Mouse (Mus musculus): ENCODE results near the gene Crk. TPM values are rescaled to one million over a fixed set of nuclear protein-coding genes. Genes with fewer than 3 reads are reported as not detected.

Gene Crk
- polyA plus RNA-seq, 1 experiment from 2014 or later, result 101 TPM

DNA sequence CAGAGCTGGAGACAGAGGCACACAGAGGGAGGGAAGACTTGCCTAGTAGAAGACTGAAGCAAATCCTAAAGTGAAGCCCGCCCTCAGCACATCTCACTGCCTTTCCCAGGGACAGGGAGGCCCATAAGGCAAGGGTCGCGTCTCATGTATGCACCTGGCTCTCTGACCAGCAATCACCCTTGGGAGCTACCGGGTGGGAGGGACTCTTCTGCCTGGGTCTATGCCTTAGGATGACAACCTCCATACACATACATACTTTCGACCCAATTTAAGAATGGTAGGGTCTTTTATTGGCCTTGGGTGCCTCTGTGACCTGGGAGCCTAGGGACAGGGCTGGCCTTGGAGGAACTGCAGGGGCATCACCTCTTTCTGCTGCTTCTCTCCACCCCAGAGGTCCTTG is 5.6 kb upstream of the Crk start:
- no peaks in the 10 kb centered on the region for H3K27me3 ChIP-seq (replicated peaks; ENCODE audit: control insufficient read depth, insufficient read depth, low read length)
- WGBS, result 83% methylated on average over 5 of the region's 5 CpGs
- H3K9ac ChIP-seq (ENCODE audit: low read length), result no peak overlapping the region
- ATAC-seq (replicated peaks; ENCODE audit: low FRiP score, low TSS enrichment, low read depth), result no peak
- H3K4me1 ChIP-seq (replicated peaks; ENCODE audit: control insufficient read depth, insufficient read depth, low read length), result no peaks in the 10 kb centered on the region
- H3K9me3 ChIP-seq (ENCODE audit: control insufficient read depth, low read length), result no peaks in the 10 kb centered on the region
- H3K36me3 ChIP-seq (ENCODE audit: control insufficient read depth, insufficient read depth, low read length), result peaks cover 49% of the 10 kb centered on the region
- no peak for DNase-seq (ENCODE audit: low spot score)
- no peak overlapping the region for H3K4me3 ChIP-seq (ENCODE audit: low read depth, low read length)
- H3K4me2 ChIP-seq (ENCODE audit: low read length), result no peak overlapping the region
- no peak overlapping the region for H3K27ac ChIP-seq (ENCODE audit: low read depth)

DNA sequence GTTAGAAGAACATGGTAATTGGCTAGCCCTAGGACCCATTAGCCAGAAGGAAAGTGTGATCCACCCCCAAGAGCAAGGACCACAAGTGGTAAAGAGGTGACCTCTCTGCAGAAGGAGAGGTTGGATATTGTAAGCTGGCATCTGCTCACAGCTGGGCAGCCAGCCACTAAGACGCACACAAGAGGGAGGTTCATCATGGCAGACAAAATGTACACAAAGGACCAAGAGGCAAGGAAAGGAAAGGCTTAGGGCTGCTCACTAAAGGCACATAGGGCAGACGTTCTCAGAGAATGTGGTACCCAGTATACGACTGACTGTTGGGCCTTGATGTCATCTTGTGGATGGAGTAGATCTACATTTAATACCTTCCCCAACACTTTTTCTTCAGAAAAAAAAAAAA is 4.2 kb upstream of the Crk start:
- Histone ChIP-seq H3K27ac (ENCODE audit: low read depth) (no peak overlapping the region), H3K4me2 (ENCODE audit: low read length) (no peak overlapping the region), H3K27me3 (replicated peaks; ENCODE audit: control insufficient read depth, insufficient read depth, low read length) (no peaks in the 10 kb centered on the region), H3K9me3 (ENCODE audit: control insufficient read depth, low read length) (no peaks in the 10 kb centered on the region), H3K4me3 (ENCODE audit: low read depth, low read length) (no peak overlapping the region), H3K4me1 (replicated peaks; ENCODE audit: control insufficient read depth, insufficient read depth, low read length) (no peaks in the 10 kb centered on the region), H3K9ac (ENCODE audit: low read length) (no peak overlapping the region), H3K36me3 (ENCODE audit: control insufficient read depth, insufficient read depth, low read length) (peaks cover 35% of the 10 kb centered on the region)
- DNase-seq (ENCODE audit: low spot score), result no peak
- no peak for ATAC-seq (replicated peaks; ENCODE audit: low FRiP score, low TSS enrichment, low read depth)
- 76% methylated on average over 3 of the region's 3 CpGs for WGBS

DNA sequence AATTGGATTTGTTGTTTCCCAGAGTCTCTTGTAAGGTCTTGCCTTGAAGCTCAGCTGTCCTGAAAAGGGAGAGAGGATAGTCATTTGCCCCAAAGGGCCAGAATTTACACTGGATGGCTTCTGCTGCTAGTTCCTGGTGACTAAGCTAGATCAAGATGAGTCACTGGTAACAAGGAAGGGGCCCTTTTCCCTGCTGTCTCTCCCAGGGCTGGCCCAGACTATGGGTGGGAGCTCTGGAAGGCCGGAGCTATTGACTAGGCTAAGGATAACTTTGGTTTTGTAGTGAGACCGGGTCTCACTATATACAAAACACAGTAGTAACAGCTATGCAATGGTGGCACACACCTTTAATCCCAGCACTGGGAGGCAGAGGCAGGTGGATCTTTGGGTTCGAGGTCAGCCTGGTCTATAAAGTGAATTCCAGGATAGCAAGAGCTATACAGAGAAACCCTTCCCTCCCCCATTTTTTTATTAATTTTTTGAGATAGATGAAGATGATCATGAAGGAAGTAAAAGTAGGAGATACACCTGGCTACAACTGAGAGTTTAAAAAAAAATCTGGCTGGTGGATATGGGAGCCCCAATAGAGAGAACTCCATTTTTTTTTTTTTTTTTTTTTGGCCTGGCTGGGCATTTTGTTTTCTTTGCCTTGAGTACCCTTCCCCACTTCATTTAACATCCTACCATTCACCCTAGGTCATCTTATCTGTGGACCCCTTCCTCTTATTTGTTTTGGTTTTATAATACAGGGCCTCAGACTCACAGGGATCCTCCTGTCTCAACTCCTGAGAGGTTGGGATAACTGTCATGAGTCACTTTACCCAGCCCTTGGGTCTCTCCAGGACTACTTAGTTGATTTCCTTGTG is 945 bp upstream of the Crk start:
- Histone ChIP-seq H3K9me3 (ENCODE audit: control insufficient read depth, low read length) (no peaks in the 10 kb centered on the region), H3K4me3 (ENCODE audit: low read depth, low read length) (peak overlapping the region; percentile 99), H3K4me1 (replicated peaks; ENCODE audit: control insufficient read depth, insufficient read depth, low read length) (peaks cover 10% of the 10 kb centered on the region), H3K4me2 (ENCODE audit: low read length) (peak overlapping the region; percentile 51), H3K36me3 (ENCODE audit: control insufficient read depth, insufficient read depth, low read length) (peaks cover 12% of the 10 kb centered on the region), H3K27me3 (replicated peaks; ENCODE audit: control insufficient read depth, insufficient read depth, low read length) (no peaks in the 10 kb centered on the region), H3K27ac (ENCODE audit: low read depth) (no peak overlapping the region; the same call in 1 of the 2 replicates), H3K9ac (ENCODE audit: low read length) (no peak overlapping the region)
- WGBS, result 88% methylated on average over 3 of the region's 3 CpGs
- ATAC-seq (replicated peaks; ENCODE audit: low FRiP score, low TSS enrichment, low read depth) (no peak; the same call in 1 of the 2 replicates), DNase-seq (ENCODE audit: low spot score) (no peak)

DNA sequence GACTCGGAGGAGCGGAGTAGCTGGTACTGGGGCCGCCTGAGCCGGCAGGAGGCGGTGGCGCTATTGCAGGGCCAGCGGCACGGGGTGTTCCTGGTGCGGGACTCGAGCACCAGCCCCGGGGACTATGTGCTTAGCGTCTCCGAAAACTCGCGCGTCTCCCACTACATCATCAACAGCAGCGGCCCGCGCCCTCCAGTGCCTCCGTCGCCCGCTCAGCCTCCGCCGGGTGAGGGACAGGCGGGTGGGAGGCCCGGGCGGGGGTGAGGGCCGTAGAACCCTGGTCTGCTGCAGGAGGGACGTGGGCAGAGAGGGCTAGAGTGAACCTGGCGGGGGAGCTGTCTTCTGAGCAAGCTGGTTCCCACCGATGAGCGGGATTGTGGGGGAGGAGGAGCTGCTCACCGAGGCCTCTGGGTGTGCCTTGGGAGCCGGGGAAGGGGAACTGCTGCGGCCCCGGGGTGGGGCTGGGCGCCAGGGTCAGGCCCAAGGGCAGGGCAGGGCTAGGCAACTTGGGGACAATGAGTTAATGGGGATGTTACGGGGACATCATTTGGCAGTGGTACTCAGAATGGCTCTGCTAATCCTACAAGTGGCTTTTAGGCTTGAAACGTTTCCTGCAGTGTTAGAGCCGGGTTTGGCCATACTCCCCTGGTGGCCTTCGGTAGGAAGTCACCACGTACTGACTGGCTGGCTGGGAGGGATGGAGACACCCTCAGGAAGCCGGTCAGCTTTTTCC is 546 bp downstream of the Crk start:
- Histone ChIP-seq H3K4me1 (replicated peaks; ENCODE audit: control insufficient read depth, insufficient read depth, low read length) (peaks cover 10% of the 10 kb centered on the region), H3K36me3 (ENCODE audit: control insufficient read depth, insufficient read depth, low read length) (peaks cover 23% of the 10 kb centered on the region; the same call in 1 of the 2 replicates), H3K27ac (ENCODE audit: low read depth) (peak overlapping the region; percentile 94), H3K9me3 (ENCODE audit: control insufficient read depth, low read length) (no peaks in the 10 kb centered on the region), H3K4me3 (ENCODE audit: low read depth, low read length) (peak overlapping the region; percentile 99), H3K4me2 (ENCODE audit: low read length) (peak overlapping the region; percentile 95), H3K9ac (ENCODE audit: low read length) (peak overlapping the region; percentile 95), H3K27me3 (replicated peaks; ENCODE audit: control insufficient read depth, insufficient read depth, low read length) (no peaks in the 10 kb centered on the region)
- ATAC-seq (replicated peaks; ENCODE audit: low FRiP score, low TSS enrichment, low read depth) (peak; percentile 73), DNase-seq (ENCODE audit: low spot score) (peak; percentile 75)
- under 1% methylated on average over 43 of the region's 43 CpGs for WGBS

DNA sequence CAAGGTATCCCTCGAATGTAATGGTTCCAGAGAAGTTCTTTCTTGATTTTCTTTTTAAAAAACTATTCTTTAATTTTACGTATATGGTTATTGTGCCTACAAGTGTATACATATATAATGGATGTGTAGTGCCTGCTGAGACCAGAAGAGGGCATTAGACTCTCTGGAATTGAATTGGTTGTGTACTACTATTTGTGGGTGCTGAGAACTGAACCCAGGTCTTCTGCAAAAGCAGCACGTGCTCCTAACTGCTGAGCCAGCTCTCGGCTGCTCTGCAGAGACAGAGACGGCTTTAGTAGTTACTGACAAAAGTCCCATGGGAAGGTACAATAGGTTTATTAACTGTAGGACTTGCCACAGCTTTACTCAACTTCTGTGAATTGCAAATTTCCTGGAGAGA is 5.4 kb downstream of the Crk start:
- no peak for ATAC-seq (replicated peaks; ENCODE audit: low FRiP score, low TSS enrichment, low read depth)
- Histone ChIP-seq H3K27me3 (replicated peaks; ENCODE audit: control insufficient read depth, insufficient read depth, low read length) (no peaks in the 10 kb centered on the region), H3K27ac (ENCODE audit: low read depth) (no peak overlapping the region), H3K9ac (ENCODE audit: low read length) (no peak overlapping the region), H3K4me1 (replicated peaks; ENCODE audit: control insufficient read depth, insufficient read depth, low read length) (peaks cover 13% of the 10 kb centered on the region), H3K9me3 (ENCODE audit: control insufficient read depth, low read length) (no peaks in the 10 kb centered on the region), H3K36me3 (ENCODE audit: control insufficient read depth, insufficient read depth, low read length) (peaks cover 27% of the 10 kb centered on the region; the same call in 1 of the 2 replicates), H3K4me3 (ENCODE audit: low read depth, low read length) (no peak overlapping the region), H3K4me2 (ENCODE audit: low read length) (no peak overlapping the region)
- no peak for DNase-seq (ENCODE audit: low spot score)
- WGBS, result 95% methylated on average over 5 of the region's 5 CpGs

DNA sequence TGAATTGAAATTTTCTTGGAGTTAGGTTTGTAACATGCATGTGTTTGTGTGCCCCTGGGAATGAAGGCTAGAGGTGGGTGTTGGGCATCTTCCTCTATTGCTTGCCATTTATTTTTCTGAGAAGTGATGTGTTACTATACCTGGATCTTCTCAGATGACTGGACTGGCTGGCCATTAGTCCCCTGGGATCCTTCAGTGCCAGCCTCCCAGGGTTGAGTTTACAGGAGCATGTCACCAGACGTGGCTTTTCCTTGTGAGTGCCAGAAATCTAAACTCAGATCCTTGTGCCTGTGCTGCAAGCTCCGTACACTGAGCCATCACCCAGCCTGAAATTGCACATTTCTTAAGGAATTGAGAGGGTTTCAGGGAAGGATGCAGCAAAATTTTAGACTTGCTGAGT is 5.9 kb downstream of the Crk start:
- DNase-seq (ENCODE audit: low spot score), result no peak
- Histone ChIP-seq H3K27me3 (replicated peaks; ENCODE audit: control insufficient read depth, insufficient read depth, low read length) (no peaks in the 10 kb centered on the region), H3K4me2 (ENCODE audit: low read length) (no peak overlapping the region), H3K27ac (ENCODE audit: low read depth) (no peak overlapping the region), H3K9me3 (ENCODE audit: control insufficient read depth, low read length) (no peaks in the 10 kb centered on the region), H3K9ac (ENCODE audit: low read length) (no peak overlapping the region), H3K4me1 (replicated peaks; ENCODE audit: control insufficient read depth, insufficient read depth, low read length) (peaks cover 13% of the 10 kb centered on the region), H3K4me3 (ENCODE audit: low read depth, low read length) (no peak overlapping the region), H3K36me3 (ENCODE audit: control insufficient read depth, insufficient read depth, low read length) (peaks cover 27% of the 10 kb centered on the region; the same call in 1 of the 2 replicates)
- WGBS, result 65% methylated on average over 2 of the region's 2 CpGs
- no peak for ATAC-seq (replicated peaks; ENCODE audit: low FRiP score, low TSS enrichment, low read depth)

DNA sequence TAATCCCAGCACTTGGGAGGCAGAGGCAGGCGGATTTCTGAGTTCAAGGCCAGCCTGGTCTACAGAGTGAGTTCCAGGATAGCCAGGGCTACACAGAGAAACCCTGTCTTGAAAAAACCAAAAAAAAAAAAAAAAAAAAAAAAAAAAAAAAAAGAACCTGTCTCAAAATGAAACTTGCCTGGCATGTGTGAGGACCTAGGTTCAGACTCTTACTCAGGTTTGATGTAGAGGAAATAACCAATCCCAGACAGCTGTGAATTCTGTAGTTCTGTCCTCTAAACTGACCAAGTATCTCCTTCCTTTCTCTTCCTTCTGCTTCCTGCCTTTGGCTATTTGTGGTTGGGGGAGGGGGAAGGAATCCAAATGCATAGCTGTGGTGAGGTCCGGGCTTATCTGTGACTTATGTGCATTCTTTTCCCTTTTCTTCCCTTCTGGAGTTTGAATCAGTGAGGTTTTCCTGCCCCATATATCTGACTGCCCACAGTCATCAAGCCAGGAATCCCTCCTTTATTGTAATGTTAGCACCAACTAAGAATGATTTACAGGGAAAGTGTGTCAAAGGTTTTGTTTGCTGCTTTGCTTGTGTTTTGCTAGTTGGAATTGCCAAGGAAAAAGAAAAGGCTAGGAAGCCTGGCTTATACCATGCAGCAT is 8.4 kb downstream of the Crk start:
- Histone ChIP-seq H3K9me3 (ENCODE audit: control insufficient read depth, low read length) (no peaks in the 10 kb centered on the region), H3K27ac (ENCODE audit: low read depth) (peak overlapping the region; percentile 22; the same call in 1 of the 2 replicates), H3K4me1 (replicated peaks; ENCODE audit: control insufficient read depth, insufficient read depth, low read length) (0 out of 2 replicates have a peak, but pooled peaks cover 3% of the 10 kb centered on the region), H3K4me2 (ENCODE audit: low read length) (no peak overlapping the region), H3K9ac (ENCODE audit: low read length) (no peak overlapping the region), H3K36me3 (ENCODE audit: control insufficient read depth, insufficient read depth, low read length) (peaks cover 42% of the 10 kb centered on the region), H3K4me3 (ENCODE audit: low read depth, low read length) (no peak overlapping the region), H3K27me3 (replicated peaks; ENCODE audit: control insufficient read depth, insufficient read depth, low read length) (no peaks in the 10 kb centered on the region)
- ATAC-seq (replicated peaks; ENCODE audit: low FRiP score, low TSS enrichment, low read depth) (no peak), DNase-seq (ENCODE audit: low spot score) (no peak)
- WGBS, result 50% methylated on average over 2 of the region's 2 CpGs

DNA sequence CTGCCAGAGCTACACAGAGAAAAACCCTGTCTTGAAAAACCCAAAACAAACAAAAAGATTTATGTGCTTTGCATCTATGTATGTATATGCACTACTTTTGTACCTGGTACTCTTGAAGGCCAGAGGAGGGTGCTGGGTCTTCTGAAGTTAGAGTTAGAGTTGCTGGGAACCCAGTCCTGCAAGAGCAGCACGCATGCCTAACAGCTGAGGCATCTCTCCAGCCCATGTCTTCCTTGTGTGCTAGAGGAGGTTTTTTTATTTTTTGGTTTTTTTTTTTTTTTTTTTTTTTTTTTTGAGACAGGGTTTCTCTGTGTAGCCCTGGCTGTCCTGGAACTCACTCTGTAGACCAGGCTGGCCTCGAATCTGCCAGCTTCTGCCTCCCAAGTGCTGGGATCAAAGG is 9.1 kb downstream of the Crk start:
- peaks cover 44% of the 10 kb centered on the region for H3K36me3 ChIP-seq (ENCODE audit: control insufficient read depth, insufficient read depth, low read length)
- H3K4me2 ChIP-seq (ENCODE audit: low read length), result no peak overlapping the region
- 0 out of 2 replicates have a peak, but pooled peaks cover 3% of the 10 kb centered on the region for H3K4me1 ChIP-seq (replicated peaks; ENCODE audit: control insufficient read depth, insufficient read depth, low read length)
- DNase-seq (ENCODE audit: low spot score) (no peak), ATAC-seq (replicated peaks; ENCODE audit: low FRiP score, low TSS enrichment, low read depth) (no peak)
- 77% methylated on average over 2 of the region's 2 CpGs for WGBS
- H3K27ac ChIP-seq (ENCODE audit: low read depth), result peak overlapping the region; percentile 22; the same call in 1 of the 2 replicates
- no peak overlapping the region for H3K9ac ChIP-seq (ENCODE audit: low read length)
- H3K9me3 ChIP-seq (ENCODE audit: control insufficient read depth, low read length), result no peaks in the 10 kb centered on the region
- no peak overlapping the region for H3K4me3 ChIP-seq (ENCODE audit: low read depth, low read length)
- no peaks in the 10 kb centered on the region for H3K27me3 ChIP-seq (replicated peaks; ENCODE audit: control insufficient read depth, insufficient read depth, low read length)
